8 mouse cellular contexts compared by ENCODE assay signal in the genomic region with DNA sequence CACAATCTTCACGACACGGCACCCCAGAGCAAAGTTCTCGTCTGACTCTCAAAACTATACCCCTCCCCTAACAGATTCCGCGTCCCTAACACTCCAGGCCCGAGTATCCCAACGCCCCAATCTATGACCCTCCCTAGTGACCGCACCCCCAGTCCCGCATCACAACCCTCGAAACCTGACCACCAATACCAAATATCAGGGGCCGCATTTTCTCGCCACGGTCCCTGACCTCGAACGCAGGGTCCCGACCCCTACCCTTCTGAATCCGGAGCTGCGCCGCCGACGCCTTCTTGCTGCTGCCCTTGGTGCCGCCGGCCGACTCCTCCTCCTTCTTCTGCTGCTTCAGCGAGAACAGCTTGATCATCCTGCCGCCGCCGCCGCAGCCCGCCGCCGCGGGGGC. TPM values are rescaled to one million over a fixed set of nuclear protein-coding genes. Genes with fewer than 3 reads are reported as not detected.
DNase-seq lines count a peak whose midpoint lies in the region; ATAC-seq and TF ChIP-seq lines count a peak whose summit lies in the region.

No protein-coding gene starts in this region.

- ATAC-seq in kidney, embryonic 14.5 days (ENCODE audit: low FRiP score, low TSS enrichment): peak; percentile 3; the same call in 1 of the 2 replicates
- ATAC-seq in embryonic facial prominence, embryonic 12.5 days (ENCODE audit: insufficient number of reproducible peaks, insufficient read depth, low FRiP score, low TSS enrichment): no peak
- ATAC-seq in granulocyte monocyte progenitor cell, adult 5-6 weeks (replicated peaks; ENCODE audit: poor library complexity, severe bottlenecking): no peak

- under 1% methylated on average over 33 of the region's 33 CpGs for WGBS in kidney, embryonic 14.5 days
- WGBS in embryonic facial prominence, embryonic 12.5 days: under 1% methylated on average over 32 of the region's 33 CpGs
- under 1% methylated on average over 32 of the region's 33 CpGs for WGBS in limb, embryonic 10.5 days

- peak overlapping the region; percentile 85 for H3K4me2 ChIP-seq in kidney, embryonic 14.5 days (replicated peaks; ENCODE audit: low read depth, low read length)
- H3K4me2 ChIP-seq in embryonic facial prominence, embryonic 12.5 days (replicated peaks): peak overlapping the region; percentile 90

- no peak for DNase-seq in kidney, postnatal 14 days
- DNase-seq in ES-E14 (ENCODE audit: low read depth, low spot score): no peak
- DNase-seq in limb, embryonic 10.5 days (ENCODE audit: low spot score): no peak
- DNase-seq in right cerebral cortex, postnatal 4 days: peak; percentile 66
- no peak for DNase-seq in spleen, postnatal 36 days (ENCODE audit: low spot score in 2 of 2)

- H3K4me1 ChIP-seq in kidney, embryonic 14.5 days (ENCODE audit: control insufficient read depth, insufficient read depth, low read length): peaks cover 17% of the 10 kb centered on the region
- peaks cover 0 to 12% of the 10 kb centered on the region in 2 experiments; a peak in 2 of 4 replicates for H3K4me1 ChIP-seq in ES-E14 (ENCODE audit: control insufficient read depth in 2 of 2, insufficient read depth in 2 of 2, low read length in 2 of 2, poor library complexity in 1 of 2)
- H3K4me1 ChIP-seq in embryonic facial prominence, embryonic 12.5 days: peaks cover 33% of the 10 kb centered on the region
- peaks cover 47% of the 10 kb centered on the region for H3K4me1 ChIP-seq in limb, embryonic 10.5 days

- in situ Hi-C loops in ES-E14 (cut with MboI; ENCODE audit: low sequenced_read_pairs in 2 of 2, unreplicated experiment in 2 of 2): no loop called here

- peaks cover 3% of the 10 kb centered on the region; the same call in 1 of the 2 replicates for H3K27me3 ChIP-seq in kidney, embryonic 14.5 days (ENCODE audit: control insufficient read depth, insufficient read depth, low read length)
- H3K27me3 ChIP-seq in embryonic facial prominence, embryonic 12.5 days: peaks cover 20% of the 10 kb centered on the region
- peaks cover 21% of the 10 kb centered on the region for H3K27me3 ChIP-seq in limb, embryonic 10.5 days (ENCODE audit: low read depth, poor library complexity, severe bottlenecking)

- H3K9ac ChIP-seq in kidney, embryonic 14.5 days (ENCODE audit: low read depth, low read length): peak overlapping the region; percentile 95
- peak overlapping the region; percentile 97 for H3K9ac ChIP-seq in ES-E14 (ENCODE audit: insufficient read depth, low read depth, low read length, poor library complexity, severe bottlenecking)
- peak overlapping the region; percentile 92 for H3K9ac ChIP-seq in embryonic facial prominence, embryonic 12.5 days

- H3K4me3 ChIP-seq in kidney, embryonic 14.5 days (ENCODE audit: low read length): peak overlapping the region; percentile 82
- peak overlapping the region; percentile 85 to 92 for H3K4me3 ChIP-seq in ES-E14 (ENCODE audit: insufficient read depth in 1 of 2, low read depth in 1 of 2, low read length in 2 of 2, poor library complexity in 1 of 2, severe bottlenecking in 1 of 2)
- H3K4me3 ChIP-seq in embryonic facial prominence, embryonic 12.5 days: peak overlapping the region; percentile 81
- H3K4me3 ChIP-seq in limb, embryonic 10.5 days: peak overlapping the region; percentile 73

- H3K36me3 ChIP-seq in kidney, embryonic 14.5 days (ENCODE audit: control insufficient read depth, insufficient read depth, low read length): peaks cover 27% of the 10 kb centered on the region
- H3K36me3 ChIP-seq in ES-E14 (ENCODE audit: control insufficient read depth, insufficient read depth, low read length, poor library complexity, severe bottlenecking): peaks cover 17% of the 10 kb centered on the region
- peaks cover 30% of the 10 kb centered on the region for H3K36me3 ChIP-seq in embryonic facial prominence, embryonic 12.5 days
- peaks cover 38% of the 10 kb centered on the region for H3K36me3 ChIP-seq in limb, embryonic 10.5 days

- no peaks in the 10 kb centered on the region for H3K9me3 ChIP-seq in kidney, embryonic 14.5 days (ENCODE audit: control insufficient read depth, low read length)
- H3K9me3 ChIP-seq in ES-E14 (ENCODE audit: control insufficient read depth, insufficient read depth, low read depth, low read length): no peaks in the 10 kb centered on the region
- H3K9me3 ChIP-seq in embryonic facial prominence, embryonic 12.5 days: no peaks in the 10 kb centered on the region
- no peaks in the 10 kb centered on the region for H3K9me3 ChIP-seq in limb, embryonic 10.5 days (replicated peaks)

- peak overlapping the region; percentile 99 for H3K27ac ChIP-seq in kidney, embryonic 14.5 days (ENCODE audit: low read depth, low read length)
- peak overlapping the region; percentile 92 for H3K27ac ChIP-seq in ES-E14 (ENCODE audit: insufficient read depth, low read depth, low read length, poor library complexity, severe bottlenecking)
- H3K27ac ChIP-seq in embryonic facial prominence, embryonic 12.5 days: peak overlapping the region; percentile 100
- H3K27ac ChIP-seq in limb, embryonic 10.5 days: peak overlapping the region; percentile 100

TF ChIP-seq in ES-E14, 5 proteins besides CTCF, POLR2A, EP300 and RAD21:
- no peak for TF ChIP-seq ZC3H11A (IDR thresholded peaks at IDR 0.05; ENCODE audit: borderline replicate concordance, low read depth, low read length)
- no peak for TF ChIP-seq HCFC1 (IDR thresholded peaks at IDR 0.05; ENCODE audit: borderline replicate concordance, insufficient read depth, low read length)
- no peak for TF ChIP-seq MAFK (IDR thresholded peaks at IDR 0.05; ENCODE audit: insufficient read depth, low read depth, low read length)
- no peak for TF ChIP-seq ZNF384 (IDR thresholded peaks at IDR 0.05; ENCODE audit: low read depth, low read length)
- TF ChIP-seq CHD2 (IDR thresholded peaks at IDR 0.05; ENCODE audit: low read depth, low read length): no peak
TF ChIP-seq in ES-E14: peak in this region for 0.

RNA-seq across cellular contexts. Expression of a gene that starts 0.7 kb away (rescaled TPM):
- polyA plus RNA-seq in kidney, embryonic 14.5 days (2014; fragmentation: Nextera tagmentation; extraction: Ambion mirVana): 156 and 199 TPM in 2 replicates
- 73.8 and 92.8 TPM in 2 replicates for total RNA-seq in ES-E14 (2012; rRNA removed)
- 166 and 183 TPM in 2 replicates for polyA plus RNA-seq in embryonic facial prominence, embryonic 12.5 days (2016; fragmentation: Nextera tagmentation; extraction: Ambion mirVana)
- 182 and 208 TPM in 2 replicates for polyA plus RNA-seq in limb, embryonic 10.5 days (2016; fragmentation: Nextera tagmentation; extraction: Ambion mirVana)
- 196 and 197 TPM in 2 replicates for total RNA-seq in granulocyte monocyte progenitor cell, adult 5-6 weeks (2014; fragmentation: Nextera tagmentation)
- total RNA-seq in granulocyte monocyte progenitor cell, adult 5-6 weeks (2017): 126 and 132 TPM in 2 replicates

RNA-seq across cellular contexts. Expression of a gene that starts 2.8 kb away (rescaled TPM):
- 148 and 165 TPM in 2 replicates for polyA plus RNA-seq in kidney, embryonic 14.5 days (2014; fragmentation: Nextera tagmentation; extraction: Ambion mirVana)
- 103 and 143 TPM in 2 replicates for total RNA-seq in ES-E14 (2012; rRNA removed)
- polyA plus RNA-seq in embryonic facial prominence, embryonic 12.5 days (2016; fragmentation: Nextera tagmentation; extraction: Ambion mirVana): 121 and 127 TPM in 2 replicates
- polyA plus RNA-seq in limb, embryonic 10.5 days (2016; fragmentation: Nextera tagmentation; extraction: Ambion mirVana): 79.6 and 84.2 TPM in 2 replicates
- total RNA-seq in granulocyte monocyte progenitor cell, adult 5-6 weeks (2014; fragmentation: Nextera tagmentation): 117 and 163 TPM in 2 replicates
- 162 and 196 TPM in 2 replicates for total RNA-seq in granulocyte monocyte progenitor cell, adult 5-6 weeks (2017)

RNA-seq across cellular contexts. Expression of a gene that starts 17.2 kb away (rescaled TPM):
- polyA plus RNA-seq in kidney, embryonic 14.5 days (2014; fragmentation: Nextera tagmentation; extraction: Ambion mirVana): 2.4 and 3.2 TPM in 2 replicates
- total RNA-seq in ES-E14 (2012; rRNA removed): 3.2 and 3.8 TPM in 2 replicates
- polyA plus RNA-seq in embryonic facial prominence, embryonic 12.5 days (2016; fragmentation: Nextera tagmentation; extraction: Ambion mirVana): 3.8 TPM in 2 replicates
- 3.3 and 4.4 TPM in 2 replicates for polyA plus RNA-seq in limb, embryonic 10.5 days (2016; fragmentation: Nextera tagmentation; extraction: Ambion mirVana)
- total RNA-seq in granulocyte monocyte progenitor cell, adult 5-6 weeks (2014; fragmentation: Nextera tagmentation): 0.43 TPM in 1 of 2 replicates, not detected in the other
- total RNA-seq in granulocyte monocyte progenitor cell, adult 5-6 weeks (2017): 0.30 and 0.57 TPM in 2 replicates

RNA-seq across cellular contexts. Expression of a gene that starts 27.5 kb away (rescaled TPM):
- polyA plus RNA-seq in kidney, embryonic 14.5 days (2014; fragmentation: Nextera tagmentation; extraction: Ambion mirVana): 19.8 and 29.6 TPM in 2 replicates
- 23.7 and 26.7 TPM in 2 replicates for total RNA-seq in ES-E14 (2012; rRNA removed)
- polyA plus RNA-seq in embryonic facial prominence, embryonic 12.5 days (2016; fragmentation: Nextera tagmentation; extraction: Ambion mirVana): 28.8 and 29.9 TPM in 2 replicates
- polyA plus RNA-seq in limb, embryonic 10.5 days (2016; fragmentation: Nextera tagmentation; extraction: Ambion mirVana): 29.1 and 31.8 TPM in 2 replicates
- 8.5 and 19.8 TPM in 2 replicates for total RNA-seq in granulocyte monocyte progenitor cell, adult 5-6 weeks (2014; fragmentation: Nextera tagmentation)
- 4.9 and 11.9 TPM in 2 replicates for total RNA-seq in granulocyte monocyte progenitor cell, adult 5-6 weeks (2017)

RNA-seq across cellular contexts. Expression of a gene that starts 38.5 kb away (rescaled TPM):
- polyA plus RNA-seq in kidney, embryonic 14.5 days (2014; fragmentation: Nextera tagmentation; extraction: Ambion mirVana): 433 and 514 TPM in 2 replicates
- total RNA-seq in ES-E14 (2012; rRNA removed): 2,698 and 2,854 TPM in 2 replicates
- polyA plus RNA-seq in embryonic facial prominence, embryonic 12.5 days (2016; fragmentation: Nextera tagmentation; extraction: Ambion mirVana): 480 and 495 TPM in 2 replicates
- polyA plus RNA-seq in limb, embryonic 10.5 days (2016; fragmentation: Nextera tagmentation; extraction: Ambion mirVana): 561 and 585 TPM in 2 replicates
- total RNA-seq in granulocyte monocyte progenitor cell, adult 5-6 weeks (2014; fragmentation: Nextera tagmentation): 599 and 728 TPM in 2 replicates
- total RNA-seq in granulocyte monocyte progenitor cell, adult 5-6 weeks (2017): 489 and 493 TPM in 2 replicates
